Mouse (Mus musculus) T-helper 17 cell (primary cell): Measurements from ENCODE around the gene P3h1.

Experiments
- in situ Hi-C, 2 experiments: fragments of 300-600 bp; cut with MboI, MseI; formaldehyde crosslinking; loops; 1 replicate in 1 of 2; 2 replicates in 1 of 2; pipeline ENCODE4 v1.15.1; 2025; ENCODE audit warnings: high pct_unique_total_duplicates in 2 of 2

P3h1 gene

GRCm38 (mm10) chr4:119233256-119233901, 664 bp downstream of the P3h1 start:
- in situ Hi-C loops: loop anchor here in 1 of 2 experiments (5.0 kb wide), 1 partner anchor 814 kb away; no protein-coding TSS in a partner anchor

DNA sequence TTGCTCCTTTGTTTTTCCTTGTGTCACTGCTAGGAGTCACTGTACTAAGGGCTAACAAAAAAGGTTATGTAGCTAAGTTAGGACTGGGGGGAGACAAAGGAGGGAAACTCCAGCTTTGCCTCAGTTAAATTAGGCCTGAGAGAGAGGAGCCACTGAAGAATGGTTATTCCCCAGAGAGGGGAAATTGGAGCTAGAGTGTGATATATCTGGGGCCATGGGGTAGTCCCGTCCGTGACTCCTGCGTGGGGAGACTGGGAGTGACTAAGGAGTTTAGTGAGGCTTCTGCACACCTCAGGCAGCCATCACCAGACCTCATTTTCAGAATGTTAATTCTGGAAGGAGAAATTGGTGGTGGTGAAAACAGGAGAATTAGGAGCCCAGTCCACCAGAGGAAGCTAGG, 1.6 kb downstream of the P3h1 start:
- in situ Hi-C loops: loop anchor here in 1 of 2 experiments (5.0 kb wide), 1 partner anchor 813 kb away; no protein-coding TSS in a partner anchor

DNA sequence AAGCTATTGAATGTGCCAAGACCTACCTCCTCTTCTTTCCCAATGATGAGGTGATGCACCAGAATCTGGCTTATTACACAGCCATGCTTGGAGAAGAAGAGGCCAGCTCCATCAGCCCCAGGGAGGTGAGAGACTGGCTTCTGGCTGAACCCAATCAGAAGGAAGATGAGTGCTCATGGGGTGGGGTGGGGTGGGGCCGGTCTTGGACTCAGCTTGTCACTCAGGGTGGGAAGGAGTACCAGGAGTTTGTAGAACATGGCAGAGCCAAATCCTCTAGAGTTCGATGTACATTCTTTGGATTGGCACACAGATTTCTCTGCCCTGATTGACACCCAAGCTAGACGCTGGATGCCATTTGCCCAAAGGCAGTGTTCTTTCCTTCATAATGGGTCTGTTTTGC, 5.9 kb downstream of the P3h1 start:
- in situ Hi-C loops: no loop called here

- in situ Hi-C loops: no loop called here
Observed at GRCm38 (mm10) chr4:119239181-119239682, 6.5 kb downstream of the P3h1 start.

- in situ Hi-C loops: loop anchor here (5.0 to 10.0 kb wide), 2 partner anchors 421 to 423 kb away; no protein-coding TSS in a partner anchor
Observed at GRCm38 (mm10) chr4:119241664-119242063, 8.9 kb downstream of the P3h1 start.

DNA sequence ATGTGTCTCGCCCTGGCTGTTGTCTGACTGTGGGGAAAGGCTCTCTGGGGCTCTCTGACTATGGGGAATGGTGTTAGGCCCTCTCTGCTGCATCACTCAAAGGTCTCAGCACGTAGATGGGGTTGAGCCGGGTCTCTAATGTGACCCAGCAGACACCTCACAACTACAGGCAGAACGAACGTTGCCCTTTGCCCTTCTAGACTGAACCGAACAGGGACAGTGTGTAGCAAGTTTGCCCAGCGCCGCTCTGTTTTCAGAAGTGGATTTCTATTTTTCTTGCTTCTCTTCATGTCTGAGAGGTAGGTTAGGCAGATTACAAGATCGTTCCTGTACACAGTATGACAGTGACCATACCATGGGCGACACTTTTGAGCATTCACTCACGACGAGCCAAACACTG, 9.9 kb downstream of the P3h1 start:
- in situ Hi-C loops: loop anchor here (5.0 to 10.0 kb wide), 2 partner anchors 420 to 422 kb away; no protein-coding TSS in a partner anchor

DNA sequence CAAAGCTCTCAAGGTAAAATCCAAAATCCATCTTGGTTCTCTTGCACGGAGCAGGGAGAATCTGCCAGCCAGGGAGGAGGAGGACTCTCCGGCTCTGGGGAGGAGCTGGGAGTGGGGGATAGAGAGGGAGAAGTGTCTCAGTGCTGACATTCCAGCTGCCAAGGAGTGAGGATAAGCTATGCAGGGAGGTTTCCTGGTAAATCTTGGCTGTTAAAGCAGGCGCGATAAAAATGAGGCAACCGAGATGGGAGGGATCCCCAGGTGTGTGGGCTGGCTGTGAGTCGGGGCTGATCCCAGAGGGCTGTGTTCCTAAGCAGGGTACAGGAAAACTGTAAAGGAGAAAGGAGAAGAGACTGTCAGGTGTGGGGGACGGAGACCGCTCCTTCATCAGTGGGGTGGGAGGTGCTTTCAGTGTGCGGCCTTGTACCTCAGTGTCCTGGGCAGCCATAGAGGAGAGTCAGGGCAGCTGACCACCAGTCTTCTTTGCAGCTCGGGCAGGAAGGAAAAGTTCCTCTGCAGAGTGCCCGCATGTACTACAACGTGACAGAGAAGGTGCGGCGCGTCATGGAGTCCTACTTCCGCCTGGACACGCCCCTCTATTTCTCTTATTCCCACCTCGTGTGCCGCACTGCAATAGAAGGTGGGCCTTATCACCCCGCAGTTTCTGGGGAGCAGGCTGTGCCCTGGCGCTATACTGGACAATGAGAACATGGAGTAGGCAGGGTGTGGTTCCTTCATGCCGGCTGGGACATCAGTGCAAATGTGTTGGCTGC, 11.9 kb downstream of the P3h1 start:
- in situ Hi-C loops: loop anchor here (5.0 to 10.0 kb wide), 2 partner anchors 418 to 420 kb away; no protein-coding TSS in a partner anchor

- in situ Hi-C loops: loop anchor here in 1 of 2 experiments (10.0 kb wide), 1 partner anchor 419 kb away; no protein-coding TSS in a partner anchor
Observed at GRCm38 (mm10) chr4:119245556-119245955, 12.8 kb downstream of the P3h1 start.

DNA sequence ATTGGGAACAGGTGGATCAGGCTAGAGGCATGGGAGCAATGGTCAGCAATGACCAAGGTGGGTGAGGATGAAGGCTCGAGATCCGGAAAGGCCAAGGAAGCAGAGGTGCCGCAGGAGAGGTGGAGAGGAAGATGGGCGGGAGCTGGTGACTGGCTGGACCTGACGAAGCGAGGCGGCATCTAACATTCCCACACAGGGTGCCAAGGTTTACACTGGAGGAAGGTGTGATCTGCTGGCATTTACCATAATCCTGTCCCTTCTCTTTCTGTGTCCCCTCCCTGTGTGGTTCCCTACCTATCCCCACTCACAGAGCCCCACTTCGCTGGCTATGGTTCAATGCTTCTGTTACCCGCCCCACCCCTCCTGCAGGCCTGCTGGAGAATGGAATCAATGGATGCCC, 13.2 kb downstream of the P3h1 start:
- in situ Hi-C loops: loop anchor here in 1 of 2 experiments (10.0 kb wide), 1 partner anchor 419 kb away; no protein-coding TSS in a partner anchor

- in situ Hi-C loops: loop anchor here in 1 of 2 experiments (10.0 kb wide), 1 partner anchor 418 kb away; no protein-coding TSS in a partner anchor
Observed at GRCm38 (mm10) chr4:119246688-119247225, 14.0 kb downstream of the P3h1 start.

DNA sequence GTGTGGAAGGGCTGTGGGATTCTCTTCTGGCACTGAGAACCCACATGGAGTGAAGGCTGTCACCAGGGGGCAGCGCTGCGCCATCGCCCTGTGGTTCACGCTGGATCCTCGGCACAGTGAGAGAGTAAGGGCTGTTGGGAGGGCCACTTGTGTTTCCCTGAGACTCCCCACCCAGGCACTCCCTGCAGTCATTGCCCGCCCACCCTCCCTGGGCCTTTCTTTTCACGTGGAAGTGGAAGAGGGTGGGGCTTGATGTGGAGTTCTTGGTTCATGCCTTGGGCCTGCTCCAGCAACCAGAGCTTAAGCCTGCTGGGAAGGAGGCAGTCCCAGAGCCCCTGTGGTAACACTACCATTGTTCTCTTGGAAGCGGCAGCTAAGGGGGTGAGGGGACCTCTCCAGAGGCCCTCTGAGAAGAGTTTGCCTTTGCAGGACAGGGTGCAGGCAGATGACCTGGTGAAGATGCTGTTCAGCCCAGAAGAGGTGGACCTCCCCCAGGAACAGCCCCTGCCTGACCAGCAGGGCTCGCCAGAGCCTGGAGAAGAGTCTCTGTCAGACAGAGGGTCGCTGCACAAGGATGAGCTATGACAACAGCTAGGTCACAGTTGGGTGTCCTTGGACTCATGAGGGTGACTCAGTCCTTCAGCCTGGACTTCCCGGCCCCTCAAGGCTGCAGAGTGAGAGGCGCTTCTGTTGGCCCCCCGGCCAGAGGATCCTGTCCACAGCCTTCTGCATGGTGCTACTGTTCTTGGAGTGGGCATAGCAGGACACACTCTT, 14.9 kb downstream of the P3h1 start:
- in situ Hi-C loops: loop anchor here in 1 of 2 experiments (10.0 kb wide), 1 partner anchor 417 kb away; no protein-coding TSS in a partner anchor

DNA sequence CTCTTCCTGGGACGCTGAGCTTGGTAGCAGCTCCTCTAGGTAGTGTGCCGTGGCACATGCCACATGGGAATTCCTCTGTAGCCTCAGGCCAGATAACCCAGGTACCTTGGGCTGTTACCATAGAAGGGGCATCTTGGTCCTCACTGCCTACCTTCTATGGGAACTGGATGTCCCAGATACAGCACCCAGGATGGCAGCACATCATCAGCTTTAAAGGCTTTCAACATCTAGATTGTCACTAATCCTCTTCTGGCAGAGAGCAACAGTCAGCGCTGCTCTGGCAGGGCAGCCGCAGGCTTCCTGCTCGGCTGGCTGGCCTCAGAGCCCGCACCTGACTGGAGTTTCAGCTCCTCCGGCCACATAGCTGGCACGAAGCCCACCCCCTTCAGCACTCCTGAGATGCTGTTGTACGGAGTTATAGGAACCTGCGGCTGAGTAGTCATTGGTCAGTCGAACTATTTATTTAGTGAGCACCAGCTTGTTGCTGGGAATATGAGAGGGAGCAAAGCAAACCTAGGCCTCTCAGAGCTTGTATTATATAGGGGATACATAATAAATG, 15.8 kb downstream of the P3h1 start:
- in situ Hi-C loops: loop anchor here in 1 of 2 experiments (10.0 kb wide), 1 partner anchor 416 kb away; no protein-coding TSS in a partner anchor

GRCm38 (mm10) chr4:119252025-119252808, 19.5 kb downstream of the P3h1 start:
- in situ Hi-C loops: loop anchor here in 1 of 2 experiments (10.0 kb wide), 1 partner anchor 893 kb away; no protein-coding TSS in a partner anchor

DNA sequence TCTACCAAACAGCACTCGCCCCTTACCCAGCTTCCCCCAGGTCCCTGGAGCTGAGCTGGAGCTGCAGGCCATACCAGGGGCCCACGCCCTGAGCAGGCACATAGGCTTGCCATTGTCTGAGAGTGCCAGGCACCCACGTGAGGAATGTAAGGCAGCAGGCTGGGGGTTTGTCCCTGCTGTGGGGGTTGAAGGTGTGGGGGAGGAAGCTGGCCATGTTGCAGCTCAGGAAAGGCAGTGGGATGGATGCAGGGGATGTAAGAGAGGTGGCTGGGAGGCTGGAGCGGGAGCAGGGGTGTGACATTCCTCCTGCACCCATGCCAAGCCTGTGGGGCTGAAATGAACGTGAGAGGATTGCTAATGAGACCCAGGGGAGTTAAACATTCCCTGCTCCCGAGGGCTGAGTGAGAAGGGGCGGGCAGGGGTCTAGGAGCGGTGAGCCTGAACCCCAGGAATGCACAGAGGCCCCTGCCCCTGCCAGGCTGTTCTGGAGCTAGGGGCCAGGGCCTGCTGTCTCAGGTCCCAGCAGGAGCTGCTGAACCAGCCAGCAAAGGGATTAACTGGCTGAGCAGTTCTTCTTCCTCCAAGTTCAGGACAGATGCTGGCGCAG, 21.4 kb downstream of the P3h1 start:
- in situ Hi-C loops: loop anchor here in 1 of 2 experiments (10.0 kb wide), 1 partner anchor 891 kb away; no protein-coding TSS in a partner anchor

DNA sequence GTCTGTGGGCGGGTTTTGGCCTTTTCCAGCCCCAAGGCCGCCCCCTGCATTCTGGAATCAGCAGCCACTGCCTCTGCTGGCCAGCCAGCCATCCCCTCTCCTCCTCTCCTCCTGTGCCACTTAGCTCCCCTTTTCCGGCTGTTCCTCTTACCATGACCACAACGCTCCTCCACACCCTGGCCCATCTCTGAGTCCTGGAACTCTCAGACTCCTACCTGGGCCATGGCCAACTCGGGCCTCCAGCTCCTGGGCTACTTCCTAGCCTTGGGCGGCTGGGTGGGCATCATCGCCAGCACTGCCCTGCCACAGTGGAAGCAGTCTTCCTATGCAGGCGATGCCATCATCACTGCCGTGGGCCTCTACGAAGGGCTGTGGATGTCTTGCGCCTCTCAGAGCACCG, 22.6 kb downstream of the P3h1 start, which contains the start of gene Cldn19:
TSS of gene Cldn19 (plus strand) at position 64 of the 400 bp plus-strand sequence.
- in situ Hi-C loops: loop anchor here in 1 of 2 experiments (10.0 kb wide), 1 partner anchor 889 kb away; no protein-coding TSS in a partner anchor

- in situ Hi-C loops: loop anchor here in 1 of 2 experiments (10.0 kb wide), 1 partner anchor 888 kb away; no protein-coding TSS in a partner anchor
Observed at GRCm38 (mm10) chr4:119257083-119257482, 24.4 kb downstream of the P3h1 start.

- in situ Hi-C loops: loop anchor here in 1 of 2 experiments (10.0 kb wide), 1 partner anchor 885 kb away; no protein-coding TSS in a partner anchor
Observed at GRCm38 (mm10) chr4:119259344-119260254, 26.9 kb downstream of the P3h1 start.
